Mouse (Mus musculus) midbrain, embryonic 10.5 days (tissue): ENCODE measurements around the gene Amelx. TPM values are rescaled to one million over a fixed set of nuclear protein-coding genes. Genes with fewer than 3 reads are reported as not detected.

Source experiments
- polyA plus RNA-seq: library from polyadenylated mRNA; unstranded; fragments of >200 nt; fragmentation: Nextera tagmentation; extraction: Ambion mirVana; gene quantifications from 2 replicates; pipeline ENCODE4 v1.2.1, GENCODE M21; 2016

Gene Amelx
- polyA plus RNA-seq, 1 experiment from 2014 or later: not detected

Other genes starting within 250 kb of the Amelx start
- 42.4 and 43.9 TPM in 2 replicates for gene Hccs, start 133.2 kb upstream of the Amelx start, polyA plus RNA-seq